Mouse (Mus musculus) kidney, adult 2 months (tissue): ENCODE measurements around the gene Upk3b.

ENCODE experiments used
- CTCF ChIP-seq: fragments of 200-500 bp; conservative IDR thresholded peaks from 2 replicates; pipeline ENCODE4 v1.5.1; 2011; ENCODE audit warnings: low read depth, mild to moderate bottlenecking, control low read depth, low read length, moderate library complexity, mixed read lengths; ENCODE audit not compliant: insufficient read depth, insufficient read length
- POLR2A ChIP-seq: fragments of 200-500 bp; IDR thresholded peaks from one replicate; pipeline ENCODE4 v1.6.1; 2011; ENCODE audit warnings: low read depth, low read length, control low read depth

- no peak for TF ChIP-seq CTCF
- no peak for TF ChIP-seq POLR2A
These were observed 38.0 kb downstream of the Upk3b start for GRCm38 (mm10) chr5:136076284-136076683.
